Mouse (Mus musculus): Measurements from ENCODE around the gene Cdk6.

- TF ChIP-seq POLR2A (IDR thresholded peaks at IDR 0.05; ENCODE audit: control insufficient read depth in 1 of 2, insufficient read depth in 1 of 2, low read depth in 1 of 2, low read length in 2 of 2, poor library complexity in 1 of 2) = no peak
- no peak for TF ChIP-seq MXI1 (IDR thresholded peaks at IDR 0.05; ENCODE audit: low read depth, low read length)
- no peak for TF ChIP-seq EP300 (IDR thresholded peaks at IDR 0.05; ENCODE audit: low read depth in 1 of 2, low read length in 2 of 2)
- no peak for TF ChIP-seq USF1 (IDR thresholded peaks at IDR 0.05; ENCODE audit: low read depth, low read length)
Observed at GRCm38 (mm10) chr5:3478216-3478615, 136.9 kb downstream of the Cdk6 start.
